ENCODE assay signal across 22 mouse cellular contexts in genomic region chr11:16619736-16620135, GRCm38 (mm10).
DNase-seq lines count a peak whose midpoint lies in the region; TF ChIP-seq lines count a peak whose summit lies in the region.
"Had no signal": no experiment of that assay in that cellular context is flagged by ENCODE, and none has a peak within 500 bp of the region (broad histone marks: within the 10 kb centered on the region; RNA-seq: fewer than 3 reads in every experiment).

No protein-coding gene starts in this region.

- no peak overlapping the region for H3K4me3 ChIP-seq in gastrocnemius, adult 2 months
- H3K4me3 ChIP-seq: embryonic facial prominence, embryonic 13.5 days; embryonic facial prominence, embryonic 15.5 days; erythroblast, embryonic 14.5 days; forebrain, embryonic 10.5 days; forebrain, embryonic 12.5 days had no signal

- TF ChIP-seq CTCF in gastrocnemius, adult 2 months (IDR thresholded peaks at IDR 0.05): no peak

- DNase-seq in gastrocnemius, adult 2 months: no peak
- no peak for DNase-seq in gastrocnemius, postnatal 4 days (ENCODE audit: low spot score in 2 of 2)
- peak; percentile 95 for DNase-seq in heart, adult 11 months
- DNase-seq in heart, postnatal 4 days: no peak
- peak; percentile 8 for DNase-seq in testis, postnatal 14 days (ENCODE audit: low spot score)
- no peak for DNase-seq in testis, postnatal 10 days (ENCODE audit: low spot score)
- DNase-seq in left cerebral cortex, postnatal 10 days (ENCODE audit: extremely low spot score in 1 of 2, low spot score in 2 of 2): no peak
- DNase-seq: adrenal gland, adult 2 months; adrenal gland, postnatal 10 days; adrenal gland, postnatal 25 days; cerebellum, adult 11 months; cerebellum, adult 18-20 months; cerebellum, adult 8-10 months; cerebellum, adult 9-11 months; cerebellum, postnatal 14 days; cerebellum, postnatal 36 days; embryo, embryonic 11 days had no signal

- intact Hi-C loops in gastrocnemius, adult 2 months (cut with DNase I): no loop called here
- intact Hi-C loops in left cerebral cortex, postnatal 10 days (cut with DNase I): no loop called here

- peak overlapping the region; percentile 40 for H3K27ac ChIP-seq in gastrocnemius, adult 2 months
- H3K27ac ChIP-seq: embryonic facial prominence, embryonic 13.5 days; embryonic facial prominence, embryonic 15.5 days; forebrain, embryonic 10.5 days; forebrain, embryonic 12.5 days had no signal

Comparison
In these comparisons a context has a peak if more than half of its experiments do, and no peak if none do; other contexts are left out.
1. DNase-seq: peak in heart, adult 11 months (single experiment) and testis, postnatal 14 days (single experiment); none in gastrocnemius, adult 2 months (single experiment), gastrocnemius, postnatal 4 days (0 of 2), heart, postnatal 4 days (single experiment), testis, postnatal 10 days (single experiment) and left cerebral cortex, postnatal 10 days (0 of 2).